Mouse (Mus musculus): Measurements from ENCODE around the gene Axl.

Gene Axl

GRCm38 (mm10) chr7:25709961-25710360 is 78.5 kb downstream of the Axl start:
- DNase-seq: no peak

DNA sequence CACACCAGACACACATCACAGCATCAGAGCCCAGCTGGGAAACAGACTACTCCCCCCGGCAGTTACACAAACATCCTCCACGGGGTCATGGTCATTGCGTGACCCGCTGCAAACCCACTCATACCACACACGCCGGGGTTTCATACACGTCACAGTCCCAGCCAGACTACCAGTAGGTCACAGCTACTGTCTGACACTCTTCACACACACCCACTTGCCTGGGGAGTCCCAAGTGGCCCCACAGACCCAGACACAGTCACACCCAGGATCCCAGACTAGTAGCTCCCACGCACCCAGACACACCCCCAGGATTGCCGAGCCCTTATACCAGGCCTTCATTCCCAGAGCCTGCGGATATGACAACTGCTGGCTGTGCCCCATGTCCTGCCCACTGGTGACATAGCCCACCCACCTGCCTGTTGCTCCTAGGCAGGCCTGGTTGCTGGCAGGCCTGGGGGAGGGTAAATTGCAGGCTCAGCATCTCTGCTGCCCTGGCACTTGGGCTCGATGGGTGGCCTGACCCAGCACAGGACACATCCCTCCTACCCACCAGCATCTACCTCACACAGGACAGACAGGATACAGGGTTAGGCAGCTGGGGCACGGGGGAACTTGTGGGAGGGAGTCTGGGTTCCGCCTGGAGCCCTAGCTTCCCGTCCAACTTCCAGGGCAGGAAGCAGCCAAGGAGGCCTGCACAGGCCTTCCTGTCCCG is 80.8 kb downstream of the Axl start:
- peak; percentile 64 to 88 for DNase-seq
